Mouse (Mus musculus): ENCODE results near the gene Gm7102. TPM values are rescaled to one million over a fixed set of nuclear protein-coding genes. Genes with fewer than 3 reads are reported as not detected.
"Not testable (repeated sequence)": the region's sequence is repeated elsewhere in the genome, so short reads cannot be mapped to it uniquely, and the experiment has no call there.

Gm7102 gene
- polyA plus RNA-seq (2015; fragmentation: Nextera tagmentation; extraction: Ambion mirVana): 0.07 TPM in 1 of 2 replicates, not detected in the other

- Histone ChIP-seq H3K9me3 (ENCODE audit: low read length) (no peaks in the 10 kb centered on the region), H3K9ac (replicated peaks) (peak within 1 kb of the TSS; percentile 30; the same call in 1 of the 2 replicates), H3K27me3 (ENCODE audit: insufficient read depth, low read length) (no peaks in the 10 kb centered on the region), H3K4me3 (ENCODE audit: low read depth, low read length) (peak within 1 kb of the TSS; percentile 20; the same call in 1 of the 2 replicates), H3K4me2 (ENCODE audit: low read depth, low read length) (peak within 1 kb of the TSS; percentile 52), H3K27ac (ENCODE audit: low read depth) (no peak within 1 kb of the TSS), H3K36me3 (replicated peaks; ENCODE audit: insufficient read depth, low read length) (no peaks in the 10 kb centered on the region), H3K4me1 (ENCODE audit: insufficient read depth) (no peaks in the 10 kb centered on the region)
- DNase-seq (no peak), ATAC-seq (no peak)
- 34% methylated on average over 39 of the region's 39 CpGs for WGBS (ENCODE audit: insufficient replicate concordance)
- TF ChIP-seq EP300 (IDR thresholded peaks at IDR 0.05; ENCODE audit: low read depth): no peak
- no peak for TF ChIP-seq CTCF (IDR thresholded peaks at IDR 0.05; ENCODE audit: low read depth)
These were observed at the start of gene Gm7102 for GRCm38 (mm10) chr19:61175756-61176324. Gm7102 (minus strand) TSS chr19:61176309.

GRCm38 (mm10) chr19:61224678-61225525, 48.8 kb upstream of the Gm7102 start:
- no peak for TF ChIP-seq EP300 (IDR thresholded peaks at IDR 0.05; ENCODE audit: low read depth)
- no peak for TF ChIP-seq CTCF (IDR thresholded peaks at IDR 0.05; ENCODE audit: low read depth)
- ATAC-seq: no peak
- peaks cover 8% of the 10 kb centered on the region; the same call in 1 of the 2 replicates for H3K9me3 ChIP-seq (ENCODE audit: low read length)
- H3K27ac ChIP-seq (ENCODE audit: low read depth): no peak overlapping the region
- H3K4me1 ChIP-seq (ENCODE audit: insufficient read depth): peaks cover 17% of the 10 kb centered on the region; the same call in 1 of the 2 replicates
- H3K27me3 ChIP-seq (ENCODE audit: insufficient read depth, low read length): no peaks in the 10 kb centered on the region
- H3K4me2 ChIP-seq (ENCODE audit: low read depth, low read length): peak overlapping the region; percentile 65
- 48% methylated on average over 43 of the region's 53 CpGs for WGBS (ENCODE audit: insufficient replicate concordance)
- DNase-seq: peak; percentile 35
- no peak overlapping the region for H3K9ac ChIP-seq (replicated peaks)
- peak overlapping the region; percentile 46; the same call in 1 of the 2 replicates for H3K4me3 ChIP-seq (ENCODE audit: low read depth, low read length)
- H3K36me3 ChIP-seq (replicated peaks; ENCODE audit: insufficient read depth, low read length): no peaks in the 10 kb centered on the region

GRCm38 (mm10) chr19:61223706-61224328, 47.7 kb upstream of the Gm7102 start:
- no peak overlapping the region for H3K9ac ChIP-seq (replicated peaks)
- ATAC-seq: no peak
- no peak overlapping the region for H3K27ac ChIP-seq (ENCODE audit: low read depth)
- no peaks in the 10 kb centered on the region for H3K27me3 ChIP-seq (ENCODE audit: insufficient read depth, low read length)
- H3K4me3 ChIP-seq (ENCODE audit: low read depth, low read length): no peak overlapping the region
- no peaks in the 10 kb centered on the region for H3K36me3 ChIP-seq (replicated peaks; ENCODE audit: insufficient read depth, low read length)
- H3K4me1 ChIP-seq (ENCODE audit: insufficient read depth): peaks cover 17% of the 10 kb centered on the region; the same call in 1 of the 2 replicates
- 84% methylated on average over 6 of the region's 6 CpGs for WGBS (ENCODE audit: insufficient replicate concordance)
- no peak for DNase-seq
- H3K4me2 ChIP-seq (ENCODE audit: low read depth, low read length): no peak overlapping the region
- peaks cover 8% of the 10 kb centered on the region; the same call in 1 of the 2 replicates for H3K9me3 ChIP-seq (ENCODE audit: low read length)
- TF ChIP-seq EP300 (IDR thresholded peaks at IDR 0.05; ENCODE audit: low read depth) (no peak), CTCF (IDR thresholded peaks at IDR 0.05; ENCODE audit: low read depth) (peak; percentile 28; the same call in 1 of the 2 replicates)

GRCm38 (mm10) chr19:61207506-61207905, 31.4 kb upstream of the Gm7102 start:
- TF ChIP-seq EP300 (IDR thresholded peaks at IDR 0.05; ENCODE audit: low read depth): peak; percentile 91

GRCm38 (mm10) chr19:61199836-61200235, 23.7 kb upstream of the Gm7102 start:
- Histone ChIP-seq H3K27me3 (ENCODE audit: insufficient read depth, low read length) (no peaks in the 10 kb centered on the region), H3K4me1 (ENCODE audit: insufficient read depth) (no peaks in the 10 kb centered on the region), H3K9me3 (ENCODE audit: low read length) (no peaks in the 10 kb centered on the region), H3K27ac (ENCODE audit: low read depth) (no peak overlapping the region), H3K36me3 (replicated peaks; ENCODE audit: insufficient read depth, low read length) (no peaks in the 10 kb centered on the region), H3K4me2 (ENCODE audit: low read depth, low read length) (no peak overlapping the region), H3K4me3 (ENCODE audit: low read depth, low read length) (no peak overlapping the region), H3K9ac (replicated peaks) (no peak overlapping the region)
- ATAC-seq: no peak
- 12% methylated on average over 10 of the region's 10 CpGs for WGBS (ENCODE audit: insufficient replicate concordance)
- TF ChIP-seq CTCF (IDR thresholded peaks at IDR 0.05; ENCODE audit: low read depth) (no peak), EP300 (IDR thresholded peaks at IDR 0.05; ENCODE audit: low read depth) (no peak)
- peak; percentile 42 for DNase-seq

More at GRCm38 (mm10) chr19:61207506-61207905, 31.4 kb upstream of the Gm7102 start:
- not testable (repeated sequence) for H3K27ac ChIP-seq (ENCODE audit: low read depth); H3K9me3 ChIP-seq (ENCODE audit: low read length); H3K4me1 ChIP-seq (ENCODE audit: insufficient read depth); H3K9ac ChIP-seq (replicated peaks); H3K4me3 ChIP-seq (ENCODE audit: low read depth, low read length); DNase-seq; H3K36me3 ChIP-seq (replicated peaks; ENCODE audit: insufficient read depth, low read length); H3K27me3 ChIP-seq (ENCODE audit: insufficient read depth, low read length); H3K4me2 ChIP-seq (ENCODE audit: low read depth, low read length)
- 57% methylated on average over 6 of the region's 6 CpGs for WGBS (ENCODE audit: insufficient replicate concordance)
- peak; percentile 82 for ATAC-seq

GRCm38 (mm10) chr19:61199316-61199715, 23.2 kb upstream of the Gm7102 start:
- H3K9ac ChIP-seq (replicated peaks): no peak overlapping the region
- H3K4me3 ChIP-seq (ENCODE audit: low read depth, low read length): no peak overlapping the region
- no peaks in the 10 kb centered on the region for H3K36me3 ChIP-seq (replicated peaks; ENCODE audit: insufficient read depth, low read length)
- no peak overlapping the region for H3K27ac ChIP-seq (ENCODE audit: low read depth)
- no peaks in the 10 kb centered on the region for H3K27me3 ChIP-seq (ENCODE audit: insufficient read depth, low read length)
- DNase-seq (peak; percentile 94), ATAC-seq (no peak)
- no peaks in the 10 kb centered on the region for H3K9me3 ChIP-seq (ENCODE audit: low read length)
- no peak overlapping the region for H3K4me2 ChIP-seq (ENCODE audit: low read depth, low read length)
- no peak for TF ChIP-seq CTCF (IDR thresholded peaks at IDR 0.05; ENCODE audit: low read depth)
- no peak for TF ChIP-seq EP300 (IDR thresholded peaks at IDR 0.05; ENCODE audit: low read depth)
- H3K4me1 ChIP-seq (ENCODE audit: insufficient read depth): no peaks in the 10 kb centered on the region
- 14% methylated on average over 13 of the region's 13 CpGs for WGBS (ENCODE audit: insufficient replicate concordance)

GRCm38 (mm10) chr19:61183590-61183989, 7.5 kb upstream of the Gm7102 start, which contains the start of gene Gm6020:
Gm6020 (plus strand) TSS chr19:61183890.
- H3K9ac ChIP-seq (replicated peaks); ATAC-seq; H3K4me2 ChIP-seq (ENCODE audit: low read depth, low read length); DNase-seq; H3K27ac ChIP-seq (ENCODE audit: low read depth); H3K9me3 ChIP-seq (ENCODE audit: low read length); H3K4me3 ChIP-seq (ENCODE audit: low read depth, low read length); H3K36me3 ChIP-seq (replicated peaks; ENCODE audit: insufficient read depth, low read length); H3K27me3 ChIP-seq (ENCODE audit: insufficient read depth, low read length); H3K4me1 ChIP-seq (ENCODE audit: insufficient read depth): not testable (repeated sequence)
- WGBS (ENCODE audit: insufficient replicate concordance): 68% methylated on average over 2 of the region's 2 CpGs

Measured in liver, postnatal 0 days (tissue).